Mouse (Mus musculus): ENCODE measurements around the gene Stn1.

The Stn1 gene

DNA sequence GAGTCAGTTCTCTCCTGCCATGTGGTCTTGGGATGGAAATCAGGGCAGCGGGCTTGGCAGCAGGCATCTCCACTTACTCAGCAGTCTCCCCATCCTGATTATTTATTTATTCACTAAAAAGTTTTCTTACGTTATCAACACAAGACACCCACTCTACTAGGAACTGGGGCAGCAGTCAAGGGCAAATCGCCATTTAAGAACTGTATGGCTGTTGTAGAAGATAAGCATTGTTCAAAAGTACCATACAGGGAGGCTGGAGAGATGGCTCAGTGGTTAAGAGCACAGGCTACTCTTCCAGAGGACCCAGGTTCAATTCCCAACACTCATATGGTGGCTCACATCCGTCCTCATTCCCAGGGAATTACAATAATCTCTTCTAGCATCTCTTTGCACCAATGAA, 65.5 kb downstream of the Stn1 start:
- DNase-seq (ENCODE audit: extremely low spot score) = no peak

DNA sequence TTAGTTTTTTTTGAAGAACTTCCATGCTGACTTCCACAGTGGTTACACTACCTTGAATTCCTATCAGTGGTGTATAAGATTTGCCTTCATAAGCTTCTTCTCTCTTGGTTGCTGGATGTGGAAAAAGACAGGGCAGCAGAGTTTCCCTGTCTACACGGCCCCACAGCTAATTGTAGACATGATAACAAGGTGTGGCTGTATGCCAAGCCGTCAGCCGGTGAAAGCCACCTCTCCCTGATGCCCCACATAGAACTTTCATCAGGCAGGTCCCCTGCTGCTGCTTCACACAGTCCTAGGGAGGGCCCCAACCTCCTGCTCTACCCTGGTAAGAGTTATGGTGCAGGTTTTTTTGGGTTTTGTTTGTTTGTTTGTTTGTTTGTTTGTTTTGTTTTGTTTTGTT, 68.6 kb downstream of the Stn1 start:
- DNase-seq (ENCODE audit: extremely low spot score) = no peak

DNA sequence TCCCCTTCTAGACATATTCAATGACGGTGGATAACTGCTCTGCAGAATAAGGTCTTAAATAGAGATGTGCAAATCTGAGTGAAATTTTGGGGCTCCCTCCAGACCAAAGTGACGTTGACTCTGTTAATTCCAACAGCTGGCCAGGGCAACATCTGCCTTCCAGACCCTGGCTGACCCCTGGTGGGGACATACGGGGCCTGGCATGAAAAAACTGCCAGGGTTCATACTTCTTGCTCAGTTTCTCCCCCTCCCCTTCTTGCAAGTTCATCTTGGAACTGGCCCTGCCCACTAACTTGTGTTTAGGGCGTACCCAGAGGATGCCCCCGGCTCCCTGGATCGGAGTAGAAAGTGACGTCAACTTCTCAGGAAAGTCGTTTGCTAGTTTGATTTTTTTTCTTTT, 70.5 kb downstream of the Stn1 start:
- DNase-seq (ENCODE audit: extremely low spot score) = no peak

DNA sequence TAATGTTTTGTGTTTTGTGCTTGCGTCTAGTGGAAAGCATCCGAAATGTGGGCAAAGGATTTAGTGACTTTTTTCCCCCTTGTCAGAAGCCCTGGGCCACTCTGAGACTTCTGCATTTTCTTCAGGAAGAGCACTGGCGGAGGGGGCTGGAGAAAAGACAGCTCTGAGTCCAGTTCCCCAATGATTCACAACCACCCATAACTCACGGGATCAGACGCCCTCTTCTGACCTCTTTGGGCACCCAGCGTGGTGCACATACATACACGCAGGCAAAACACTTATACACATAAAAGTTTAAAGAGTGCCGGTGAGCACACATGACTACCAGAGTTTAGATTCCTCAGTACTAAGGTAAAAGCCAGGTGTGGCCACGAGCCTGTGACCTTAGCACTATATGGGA, 71.8 kb downstream of the Stn1 start:
- no peak for DNase-seq (ENCODE audit: extremely low spot score)

DNA sequence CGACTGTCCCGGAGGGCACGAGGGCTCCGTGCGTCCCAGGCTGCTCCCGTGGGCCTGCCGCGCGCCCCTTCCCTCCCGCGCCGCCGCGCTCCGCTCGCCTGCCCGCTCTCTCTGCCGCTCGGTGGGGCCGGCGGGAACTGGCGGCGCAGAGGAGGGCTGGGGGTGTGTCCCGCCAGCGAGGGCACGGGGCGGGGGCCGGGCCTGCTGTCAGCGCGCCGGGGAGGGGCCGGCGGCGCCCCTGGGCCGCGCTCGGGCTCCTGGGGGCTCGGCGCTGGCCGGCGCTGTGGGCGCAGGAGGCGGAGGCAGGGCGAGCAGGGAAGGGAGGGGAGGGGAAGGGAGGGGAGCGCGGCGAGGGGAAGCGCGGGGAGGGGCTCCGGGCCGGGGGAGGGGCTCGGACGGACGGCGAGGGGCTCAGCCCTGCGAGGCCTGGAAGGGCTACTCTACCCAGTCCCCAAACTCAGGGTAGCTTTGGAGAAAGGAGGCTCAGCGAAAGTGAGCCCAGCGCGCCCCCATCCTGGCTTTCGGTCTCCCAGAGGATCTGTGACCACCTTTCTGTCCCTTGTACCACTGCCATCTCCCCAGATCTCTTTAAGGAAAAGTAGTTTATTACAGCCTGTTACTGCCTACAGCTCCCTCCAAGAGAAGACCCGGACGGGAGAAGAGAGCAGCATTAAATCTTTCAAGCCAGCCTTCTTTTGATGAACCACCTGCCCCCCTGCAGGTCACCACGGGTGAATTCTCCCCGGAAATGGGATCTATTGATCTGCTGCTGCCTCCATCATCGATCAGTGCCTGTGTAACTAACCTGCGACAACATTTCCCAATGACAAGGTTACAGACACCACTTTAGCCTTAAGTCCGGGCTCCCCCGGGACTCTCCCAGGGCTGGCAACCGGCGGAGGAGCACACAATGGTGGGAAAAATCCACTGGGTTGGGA, 72.7 kb downstream of the Stn1 start, which contains the start of gene Sh3pxd2a:
Gene Sh3pxd2a (minus strand): TSS at position 98 of the 938 bp plus-strand sequence.
- peak; percentile 88 for DNase-seq (ENCODE audit: extremely low spot score)

DNA sequence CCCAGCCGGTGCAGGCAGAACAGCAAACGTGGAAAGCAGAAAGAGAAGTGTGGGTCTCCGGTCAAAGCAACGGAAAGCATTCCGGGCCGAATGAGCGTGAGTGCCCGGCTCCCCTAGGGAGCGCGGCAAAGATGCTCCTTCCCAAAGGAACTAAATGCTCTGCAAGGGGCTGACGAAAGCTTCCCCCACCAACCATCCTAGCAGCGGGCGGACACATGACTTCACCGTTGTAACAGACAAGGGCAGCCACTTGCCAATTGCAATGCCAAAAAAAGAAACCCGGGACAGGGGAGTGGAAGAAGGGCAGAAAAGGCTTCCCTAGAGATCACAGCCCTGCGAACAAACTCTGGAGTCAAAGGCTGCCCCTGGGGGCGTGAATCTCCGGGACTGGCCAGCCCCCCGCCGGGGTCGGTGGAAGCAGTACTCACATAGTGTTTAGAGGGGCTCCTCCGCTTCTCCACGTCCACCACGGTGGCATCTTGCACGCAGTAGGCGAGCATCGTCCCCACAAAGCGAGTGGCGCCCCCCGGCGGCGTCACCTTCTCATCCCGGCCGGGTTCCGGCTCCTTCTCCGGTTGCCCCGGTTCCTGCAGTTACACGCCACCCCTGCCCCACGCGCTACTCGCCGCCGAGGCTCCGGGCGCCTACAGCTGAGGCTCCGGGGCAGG, 73.5 kb downstream of the Stn1 start:
- peak; percentile 84 for DNase-seq (ENCODE audit: extremely low spot score)

DNA sequence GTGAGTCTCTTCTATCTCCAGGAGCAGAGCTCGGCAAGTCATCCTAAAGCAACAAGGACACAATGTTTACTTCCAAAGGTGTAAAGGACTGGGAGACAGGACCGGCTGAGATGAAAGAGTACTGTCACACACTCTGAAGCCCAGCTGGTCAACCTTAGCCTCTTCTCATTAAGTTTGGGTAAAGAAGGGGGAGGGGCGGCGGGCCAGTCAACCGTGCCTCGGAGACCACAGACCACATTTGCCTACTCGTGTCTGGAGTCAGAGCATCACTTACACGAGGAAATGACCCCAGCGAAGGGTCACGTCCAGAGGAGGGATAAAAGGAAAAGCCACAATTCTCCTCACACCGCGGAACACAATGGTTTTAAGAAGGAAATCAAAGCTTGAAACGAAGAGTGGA, 74.1 kb downstream of the Stn1 start:
- peak; percentile 73 for DNase-seq (ENCODE audit: extremely low spot score)

DNA sequence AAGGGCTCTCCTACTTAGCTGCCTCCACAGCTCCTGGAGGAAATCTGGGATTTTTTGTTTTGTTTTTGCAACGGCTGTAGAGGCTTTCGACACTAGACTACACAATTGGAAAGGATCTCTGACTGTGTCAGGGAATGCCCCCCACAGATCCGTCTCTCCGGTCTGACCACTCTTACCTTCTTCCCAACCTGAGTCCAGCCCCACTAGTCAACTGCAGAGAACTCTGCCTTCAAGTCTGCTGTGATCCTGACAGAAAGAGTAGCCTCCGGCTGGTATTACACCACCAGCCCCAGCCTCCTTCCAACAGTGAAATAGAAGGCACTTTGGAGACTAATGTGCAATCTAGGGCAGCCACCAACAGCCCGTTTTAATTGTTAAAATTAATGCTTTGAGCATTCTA, 74.6 kb downstream of the Stn1 start:
- DNase-seq (ENCODE audit: extremely low spot score) = no peak

DNA sequence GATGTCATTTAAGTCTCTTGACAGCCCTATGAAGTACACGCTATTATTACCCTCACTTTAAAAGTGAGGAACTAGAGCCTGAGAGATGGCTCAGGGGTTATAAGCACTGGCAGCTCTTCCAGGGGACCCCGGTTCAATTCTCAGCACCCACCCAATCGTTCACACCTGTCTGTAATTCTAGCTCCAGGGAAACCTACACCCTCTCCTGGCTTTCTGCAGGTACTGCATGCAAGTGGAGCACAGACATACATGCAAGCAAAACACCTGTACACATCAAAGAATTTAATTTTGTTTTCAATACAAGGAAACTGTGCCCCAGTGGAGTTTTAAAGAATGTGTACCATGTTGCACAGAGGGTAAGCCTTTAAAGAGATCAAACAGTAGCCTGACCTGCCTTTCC, 75.5 kb downstream of the Stn1 start:
- no peak for DNase-seq (ENCODE audit: extremely low spot score)

DNA sequence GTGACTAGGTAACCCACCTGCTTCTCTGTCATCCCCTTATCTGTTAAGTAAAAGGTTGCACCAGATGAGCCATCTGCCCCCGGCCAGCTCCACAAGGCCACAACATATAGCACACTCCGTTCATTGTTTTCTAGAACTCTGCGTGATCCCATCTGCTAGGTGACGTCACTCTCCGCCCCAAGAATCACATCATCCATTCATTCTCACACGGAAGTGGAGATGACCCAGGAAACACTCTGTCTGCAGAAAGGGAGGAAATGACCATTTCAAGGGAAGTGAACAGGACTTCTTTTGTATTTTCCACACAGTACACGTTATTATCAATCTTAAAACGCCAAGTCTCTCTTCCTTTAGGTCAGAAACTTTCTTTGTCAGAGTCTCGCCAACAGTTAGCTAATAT, 75.9 kb downstream of the Stn1 start:
- no peak for DNase-seq (ENCODE audit: extremely low spot score)

DNA sequence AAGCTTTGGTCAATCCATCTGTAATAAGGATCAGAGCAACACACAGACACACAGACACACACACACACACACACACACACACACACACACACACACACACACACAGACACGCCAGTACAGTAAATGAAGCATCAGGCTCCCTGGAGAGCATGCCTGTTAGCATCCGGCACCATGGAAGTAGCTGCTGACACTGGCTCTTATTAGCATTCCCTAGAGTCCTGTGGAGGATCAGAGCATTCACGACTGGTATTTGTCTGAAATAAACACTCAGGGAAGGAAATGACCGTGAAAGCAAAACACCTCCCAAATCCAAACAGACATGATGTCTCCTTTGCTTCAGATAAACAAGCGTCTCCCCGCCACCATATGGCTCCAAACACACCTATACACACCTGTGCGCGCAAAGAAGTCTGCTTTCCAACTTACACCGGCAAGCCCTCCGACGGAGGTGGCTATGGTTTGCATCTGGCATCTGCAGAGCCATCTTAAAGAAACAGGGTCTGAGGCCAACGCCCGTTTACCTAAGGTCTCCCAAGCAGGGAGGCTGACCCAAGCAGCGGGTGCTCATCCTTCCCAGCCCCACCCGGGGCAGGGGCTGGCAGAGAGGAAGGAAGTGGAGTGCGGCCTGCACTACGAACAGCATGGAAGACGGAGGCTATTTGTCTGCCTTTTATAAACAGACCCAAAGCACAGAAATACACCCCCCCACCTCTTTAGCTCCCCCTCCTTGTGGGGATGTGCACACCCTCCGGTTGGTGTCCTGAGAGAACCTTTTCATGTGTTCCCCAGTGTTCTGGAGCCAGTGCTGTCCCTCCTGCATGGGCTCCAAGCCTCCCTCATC, 77.0 kb downstream of the Stn1 start:
- DNase-seq (ENCODE audit: extremely low spot score) = no peak

DNA sequence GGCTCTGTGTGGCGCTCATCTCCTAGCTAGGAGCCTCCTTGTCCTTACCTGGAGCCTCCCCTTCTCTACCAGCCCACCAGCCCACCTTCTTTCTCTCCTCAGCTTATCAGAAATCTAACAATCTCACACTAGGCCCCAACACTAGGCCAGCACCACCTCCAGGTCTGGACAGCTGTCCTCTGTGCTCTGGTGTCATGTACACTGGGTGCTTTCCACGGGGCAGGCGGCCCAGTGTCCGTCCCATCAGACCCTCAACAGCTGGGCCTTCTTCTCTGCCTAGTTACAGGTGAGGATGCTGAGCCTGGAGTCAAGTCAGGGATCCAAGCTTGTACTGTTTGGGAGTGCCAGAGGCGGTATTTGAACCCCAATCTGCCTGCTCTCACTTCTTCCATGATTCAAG, 78.1 kb downstream of the Stn1 start:
- no peak for DNase-seq (ENCODE audit: extremely low spot score)

DNA sequence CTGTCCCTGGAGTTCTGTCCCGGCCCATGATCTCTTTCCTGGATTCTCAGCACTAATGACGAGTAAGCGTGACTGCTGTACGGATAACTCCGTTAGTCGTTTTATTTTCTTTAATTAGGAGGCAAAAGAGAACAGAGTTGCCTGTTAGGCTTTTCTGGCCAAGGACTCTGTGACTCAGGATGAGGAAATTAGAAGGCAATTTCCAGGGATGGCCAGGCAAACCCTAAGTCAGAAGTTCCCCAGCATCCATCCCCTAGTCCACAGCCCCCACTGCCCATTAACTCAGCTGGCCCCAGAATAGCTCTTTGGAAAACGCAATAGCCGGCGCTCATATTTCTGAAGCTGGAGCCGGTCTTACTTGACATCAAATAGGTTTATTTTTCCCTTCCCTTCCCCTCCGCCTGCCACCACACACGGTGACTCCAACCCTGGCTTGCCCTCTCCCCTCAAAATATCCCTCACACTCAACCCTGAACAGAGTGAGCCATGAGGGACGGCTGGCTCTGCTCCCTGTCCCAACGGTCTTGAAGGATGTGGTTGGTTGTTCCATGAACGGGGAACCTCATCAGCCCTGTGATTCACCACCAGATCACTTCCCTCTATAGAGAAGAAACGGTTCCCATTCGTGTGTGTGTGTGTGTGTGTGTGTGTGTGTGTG, 78.7 kb downstream of the Stn1 start:
- DNase-seq (ENCODE audit: extremely low spot score) = no peak

DNA sequence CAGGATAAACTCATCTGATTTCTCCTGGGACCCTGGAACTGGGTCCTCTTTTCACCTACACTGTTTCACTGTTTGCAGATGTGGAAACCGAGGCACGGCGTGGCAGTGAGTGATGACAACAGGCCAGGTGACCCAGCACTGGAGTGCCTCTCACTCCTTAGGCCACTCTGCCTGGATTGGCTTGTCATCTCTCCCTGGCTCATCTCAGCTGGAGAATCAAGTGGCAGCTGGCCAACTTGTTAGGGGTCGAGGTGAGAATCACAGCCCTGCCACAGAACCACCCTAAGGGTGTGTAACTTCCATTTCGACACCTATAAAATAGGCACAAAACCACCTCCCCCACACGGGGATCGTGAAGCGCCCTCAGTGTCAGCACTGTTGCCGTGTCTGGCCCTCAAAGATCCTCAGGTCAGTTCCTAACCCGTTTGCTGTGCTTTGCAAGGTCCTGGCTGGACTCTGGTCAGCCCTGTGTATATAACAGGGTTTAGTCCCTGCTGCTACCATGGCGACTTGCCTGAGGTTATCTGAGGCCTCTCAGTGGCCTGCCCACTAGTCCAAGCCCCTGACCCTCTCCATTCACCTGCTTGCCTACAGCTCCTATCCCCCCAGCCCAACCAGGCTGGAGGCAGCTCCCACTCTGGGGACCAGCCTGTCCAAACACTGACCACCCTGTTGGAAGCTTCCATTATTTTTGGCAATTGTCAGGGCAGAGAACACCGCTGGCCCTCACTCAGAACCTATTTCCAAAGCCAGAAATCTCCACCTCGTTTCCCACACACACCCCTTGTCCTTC, 79.4 kb downstream of the Stn1 start:
- no peak for DNase-seq (ENCODE audit: extremely low spot score)

DNA sequence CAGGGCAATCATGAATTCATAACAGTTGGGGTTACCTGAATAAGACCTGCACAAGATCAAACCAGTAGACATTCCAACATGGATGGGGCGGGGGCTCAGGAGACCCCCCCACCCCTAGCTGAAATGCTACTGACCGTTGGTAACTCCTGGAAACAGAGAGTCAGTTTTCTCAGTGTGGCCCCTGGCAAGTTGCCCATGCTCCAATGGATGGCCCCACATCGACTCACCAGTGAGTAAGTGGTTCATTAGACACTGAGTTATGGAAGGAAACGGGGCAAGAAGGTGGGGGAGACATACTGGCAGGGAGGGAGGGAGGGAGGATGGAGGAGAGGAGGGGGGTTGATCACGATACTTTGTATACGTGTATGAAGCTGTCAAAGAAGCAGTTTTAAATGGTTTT, 81.3 kb downstream of the Stn1 start:
- no peak for DNase-seq (ENCODE audit: extremely low spot score)

DNA sequence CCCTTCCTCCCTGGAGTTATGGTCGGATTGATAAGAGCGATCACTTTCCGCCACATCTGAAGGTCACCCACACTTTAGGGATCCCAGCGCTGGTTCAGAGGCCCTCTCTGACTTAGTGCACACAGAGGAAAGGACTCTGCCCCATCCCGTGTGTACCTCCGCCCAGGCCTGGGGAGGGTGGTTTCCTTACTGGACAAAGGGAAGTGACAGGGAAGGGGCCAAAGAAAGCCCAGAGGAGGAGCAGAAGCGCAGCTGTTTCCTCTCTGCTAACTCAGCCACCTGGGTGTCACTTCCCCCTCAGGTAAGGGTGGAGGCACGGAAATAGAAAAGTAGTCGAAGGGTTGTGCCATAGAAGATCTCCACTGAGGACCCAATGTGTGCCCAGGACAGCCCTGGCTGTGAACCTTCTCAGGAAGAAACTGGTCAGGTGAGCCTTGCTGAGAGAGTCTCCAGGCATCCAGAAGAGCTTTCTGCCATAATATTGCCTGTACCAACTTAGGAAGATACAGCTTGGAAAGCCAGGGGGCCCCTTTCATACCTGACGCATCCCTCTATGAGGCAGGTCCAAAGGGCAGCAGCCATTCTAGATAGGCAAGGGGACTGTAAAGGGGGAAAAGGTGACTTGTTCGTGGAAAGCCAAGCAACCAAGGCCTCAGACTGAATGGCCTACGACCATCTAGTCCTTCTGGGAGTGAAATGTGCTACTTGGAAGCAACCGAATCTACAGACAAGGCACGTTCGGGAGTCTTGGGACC, 82.1 kb downstream of the Stn1 start:
- no peak for DNase-seq (ENCODE audit: extremely low spot score)

DNA sequence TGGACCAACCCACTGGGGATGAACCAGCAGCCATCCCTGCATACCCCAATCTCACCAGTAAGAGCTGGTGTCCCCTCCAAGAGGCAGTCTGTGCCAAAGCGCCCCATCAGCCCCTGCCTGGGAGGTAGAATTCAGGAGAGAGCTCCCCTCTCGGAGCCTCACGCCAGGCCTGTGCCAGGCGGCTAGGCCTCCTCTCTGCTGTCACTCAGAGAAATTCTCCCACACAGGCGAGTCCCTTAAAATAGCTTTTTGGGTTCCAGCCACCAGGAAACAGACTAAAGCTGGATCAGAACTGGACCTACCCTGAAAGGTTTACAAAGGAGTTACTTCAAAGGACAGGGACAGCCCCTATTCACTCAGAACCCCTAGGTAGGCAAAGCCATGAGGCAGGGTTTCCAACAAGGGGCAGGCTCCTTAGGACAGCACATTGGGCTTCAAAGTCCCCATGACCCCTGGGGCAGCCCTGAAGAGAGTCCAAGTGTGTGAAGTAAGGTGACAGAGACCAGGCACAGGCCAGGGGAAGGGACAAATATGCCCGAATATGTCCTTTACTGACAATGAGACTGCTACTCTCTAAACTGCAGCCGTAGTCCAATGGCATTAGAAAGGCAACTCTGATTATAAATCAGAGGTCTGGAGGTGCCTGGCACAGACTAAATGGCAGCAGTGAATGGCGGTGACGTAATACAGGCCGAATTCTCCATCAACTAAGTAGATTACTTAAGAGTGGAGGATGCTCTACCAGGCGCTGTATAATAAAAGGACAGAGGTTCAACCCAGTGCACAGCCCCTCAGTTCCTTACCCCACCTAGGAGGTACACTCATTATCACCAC, 82.9 kb downstream of the Stn1 start:
- no peak for DNase-seq (ENCODE audit: extremely low spot score)

DNA sequence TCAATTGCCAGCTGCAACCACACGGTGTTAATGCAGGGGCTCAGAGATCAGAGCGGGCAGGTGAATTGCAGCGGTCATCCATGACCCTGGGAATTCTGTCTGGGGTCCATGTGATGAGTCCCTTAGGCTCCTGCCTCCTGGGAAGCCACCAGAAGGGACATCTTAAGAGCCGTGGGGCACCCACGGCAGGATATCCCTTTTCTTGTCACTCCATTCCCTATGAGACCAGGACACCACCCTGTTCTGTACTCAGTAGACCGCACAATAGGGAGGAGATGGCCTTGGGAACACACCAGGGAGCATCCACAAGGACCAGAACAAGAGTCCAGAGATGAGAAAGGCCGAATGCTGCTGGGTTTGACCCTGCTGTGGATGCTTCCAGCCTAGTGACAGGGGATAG, 84.0 kb downstream of the Stn1 start:
- DNase-seq (ENCODE audit: extremely low spot score) = no peak

DNA sequence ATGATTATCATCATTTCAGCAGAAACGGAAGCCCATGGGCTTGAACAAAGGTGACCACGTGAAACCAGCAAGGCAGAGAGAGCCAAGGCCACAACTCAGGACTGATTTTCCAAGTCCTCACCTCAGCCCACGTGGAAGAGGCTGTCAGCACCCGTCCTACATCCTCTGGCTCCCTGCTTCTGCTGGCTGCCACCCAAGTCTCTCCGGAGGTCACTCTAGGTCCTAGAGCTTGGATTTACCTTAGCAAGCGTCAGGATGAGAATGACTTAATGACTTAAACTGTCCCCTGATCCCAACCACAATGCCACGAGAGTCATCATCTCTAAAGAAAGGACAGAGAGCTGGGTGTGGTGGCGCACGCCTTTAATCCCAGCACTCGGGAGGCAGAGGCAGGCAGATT, 84.6 kb downstream of the Stn1 start:
- no peak for DNase-seq (ENCODE audit: extremely low spot score)
